Mouse (Mus musculus): Measurements from ENCODE around the gene Cry2. TPM values are rescaled to one million over a fixed set of nuclear protein-coding genes. Genes with fewer than 3 reads are reported as not detected.
"Not testable (repeated sequence)": the region's sequence is repeated elsewhere in the genome, so short reads cannot be mapped to it uniquely, and the experiment has no call there.

Gene Cry2
- total RNA-seq (2015) (9.0 and 10.1 TPM in 2 replicates), total RNA-seq (2017) (7.4 and 10.9 TPM in 2 replicates)

- ATAC-seq (replicated peaks; ENCODE audit: poor library complexity) = peak; percentile 85
Measured at GRCm38 (mm10) chr2:92433578-92434374, at the start of gene Cry2. Cry2 (minus strand) TSS chr2:92434043.

- peak; percentile 24 for ATAC-seq (replicated peaks; ENCODE audit: poor library complexity)
Measured at GRCm38 (mm10) chr2:92483505-92483904, 49.7 kb upstream of the Cry2 start.

GRCm38 (mm10) chr2:92482551-92482950 is 48.7 kb upstream of the Cry2 start:
- ATAC-seq (replicated peaks; ENCODE audit: poor library complexity) = peak; percentile 21; the same call in 1 of the 2 replicates

- peak; percentile 80 for ATAC-seq (replicated peaks; ENCODE audit: poor library complexity)
Measured at GRCm38 (mm10) chr2:92478313-92478688, 44.5 kb upstream of the Cry2 start.

GRCm38 (mm10) chr2:92477672-92478312 is 43.9 kb upstream of the Cry2 start:
- ATAC-seq (replicated peaks; ENCODE audit: poor library complexity) = no peak

GRCm38 (mm10) chr2:92476580-92476979 is 42.7 kb upstream of the Cry2 start:
- ATAC-seq (replicated peaks; ENCODE audit: poor library complexity) = not testable (repeated sequence)

GRCm38 (mm10) chr2:92475711-92476110 is 41.9 kb upstream of the Cry2 start:
- ATAC-seq (replicated peaks; ENCODE audit: poor library complexity) = no peak

- ATAC-seq (replicated peaks; ENCODE audit: poor library complexity) = no peak
Measured at GRCm38 (mm10) chr2:92474920-92475319, 41.1 kb upstream of the Cry2 start.

GRCm38 (mm10) chr2:92471886-92472670 is 38.2 kb upstream of the Cry2 start:
- no peak for ATAC-seq (replicated peaks; ENCODE audit: poor library complexity)

GRCm38 (mm10) chr2:92464690-92465089 is 30.8 kb upstream of the Cry2 start:
- ATAC-seq (replicated peaks; ENCODE audit: poor library complexity) = peak; percentile 74

- ATAC-seq (replicated peaks; ENCODE audit: poor library complexity) = no peak
Measured at GRCm38 (mm10) chr2:92461215-92461614, 27.4 kb upstream of the Cry2 start.

- peak; percentile 33 for ATAC-seq (replicated peaks; ENCODE audit: poor library complexity)
Measured at GRCm38 (mm10) chr2:92459921-92460707, 26.3 kb upstream of the Cry2 start, which contains the start of gene Slc35c1. Slc35c1 (minus strand) TSS chr2:92460538.

GRCm38 (mm10) chr2:92459141-92459920 is 25.5 kb upstream of the Cry2 start:
- ATAC-seq (replicated peaks; ENCODE audit: poor library complexity) = peak; percentile 76

GRCm38 (mm10) chr2:92458481-92458880 is 24.6 kb upstream of the Cry2 start:
- no peak for ATAC-seq (replicated peaks; ENCODE audit: poor library complexity)

GRCm38 (mm10) chr2:92456970-92457530 is 23.2 kb upstream of the Cry2 start:
- ATAC-seq (replicated peaks; ENCODE audit: poor library complexity) = peak; percentile 19; the same call in 1 of the 2 replicates

GRCm38 (mm10) chr2:92455704-92456103 is 21.9 kb upstream of the Cry2 start:
- ATAC-seq (replicated peaks; ENCODE audit: poor library complexity) = no peak

GRCm38 (mm10) chr2:92454166-92454565 is 20.3 kb upstream of the Cry2 start:
- ATAC-seq (replicated peaks; ENCODE audit: poor library complexity) = no peak

- peak; percentile 66 for ATAC-seq (replicated peaks; ENCODE audit: poor library complexity)
Measured at GRCm38 (mm10) chr2:92451126-92451525, 17.3 kb upstream of the Cry2 start.

- ATAC-seq (replicated peaks; ENCODE audit: poor library complexity) = no peak
Measured at GRCm38 (mm10) chr2:92447121-92447740, 13.4 kb upstream of the Cry2 start.

Data from megakaryocyte progenitor cell, adult 5-6 weeks (primary cell).